Mouse (Mus musculus) embryonic facial prominence, embryonic 10.5 days (tissue): ENCODE measurements around the gene Kcnn4. TPM values are rescaled to one million over a fixed set of nuclear protein-coding genes. Genes with fewer than 3 reads are reported as not detected.
"Not testable (repeated sequence)": the region's sequence is repeated elsewhere in the genome, so short reads cannot be mapped to it uniquely, and the experiment has no call there.

Experiments used
- DNase-seq: peaks from one replicate; pipeline ENCODE4 v3.0.0-alpha.2; 2017; ENCODE audit warnings: low spot score
- H3K27ac ChIP-seq: fragments of 300-500 bp; sonication (generic); replicated peaks from 2 replicates; pipeline ENCODE4 v1.5.1; 2016; ENCODE audit warnings: mild to moderate bottlenecking
- H3K27me3 ChIP-seq: fragments of 300-500 bp; sonication (generic); replicated peaks from 2 replicates; pipeline ENCODE4 v1.6.1; 2016; ENCODE audit warnings: low read depth, mild to moderate bottlenecking; ENCODE audit not compliant: poor library complexity, severe bottlenecking
- H3K36me3 ChIP-seq: fragments of 300-500 bp; sonication (generic); replicated peaks from 2 replicates; pipeline ENCODE4 v1.6.1; 2016; ENCODE audit warnings: mild to moderate bottlenecking, moderate library complexity
- H3K4me1 ChIP-seq: fragments of 300-500 bp; sonication (generic); 2 replicates; pipeline ENCODE4 v1.6.1; 2016
- H3K4me3 ChIP-seq: fragments of 300-500 bp; sonication (generic); 2 replicates; pipeline ENCODE4 v1.5.1; 2016; ENCODE audit warnings: mild to moderate bottlenecking, moderate library complexity
- H3K9me3 ChIP-seq: fragments of 300-500 bp; sonication (generic); 2 replicates; pipeline ENCODE4 v1.6.1; 2016; ENCODE audit warnings: mild to moderate bottlenecking
- WGBS: fragments of 180-500 bp; shearing (Covaris S2); methylation state at CpG from one replicate; pipeline ENCODE4 v1.1.7; 2016; 5-methylcytosine and 5-hydroxymethylcytosine counted together
- polyA plus RNA-seq: library from polyadenylated mRNA; unstranded; fragments of >200 nt; fragmentation: Nextera tagmentation; extraction: Ambion mirVana; gene quantifications from 2 replicates; pipeline ENCODE4 v1.2.1, GENCODE M21; 2016

Gene Kcnn4
- polyA plus RNA-seq, 1 experiment from 2014 or later: 3.5 TPM

GRCm38 (mm10) chr7:24400082-24400452 is 30.0 kb downstream of the Kcnn4 start:
- WGBS: 22% methylated on average over 3 of the region's 3 CpGs
- Histone ChIP-seq H3K36me3 (peaks cover 41% of the 10 kb centered on the region), H3K27me3 (no peaks in the 10 kb centered on the region), H3K4me3 (peak overlapping the region; percentile 73), H3K4me1 (peaks cover 8% of the 10 kb centered on the region), H3K9me3 (peaks cover 10% of the 10 kb centered on the region; the same call in 1 of the 2 replicates), H3K27ac (peak overlapping the region; percentile 96)
- no peak for DNase-seq

DNA sequence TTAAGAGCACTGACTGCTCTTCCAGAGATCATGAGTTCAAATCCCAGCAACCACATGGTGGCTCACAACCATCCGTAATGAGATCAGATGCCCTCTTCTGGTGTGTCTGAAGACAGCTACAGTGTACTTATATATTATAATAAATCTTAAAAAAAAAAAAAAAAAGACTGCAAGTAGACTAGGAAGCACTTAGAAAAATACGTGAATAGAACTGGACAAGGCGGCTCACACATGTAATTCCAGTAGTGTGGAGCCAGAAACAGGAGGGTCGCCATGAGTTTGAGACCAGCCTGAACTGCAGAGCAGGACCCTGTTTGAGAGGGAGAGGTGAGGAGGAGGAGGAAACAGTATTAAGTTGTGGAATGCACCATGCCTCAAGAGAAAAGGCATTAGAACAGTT is 30.4 kb downstream of the Kcnn4 start:
- Histone ChIP-seq H3K9me3 (peaks cover 10% of the 10 kb centered on the region; the same call in 1 of the 2 replicates), H3K36me3 (peaks cover 45% of the 10 kb centered on the region), H3K4me3 (peak overlapping the region; percentile 73)
- not testable (repeated sequence) for DNase-seq, H3K27ac ChIP-seq, H3K27me3 ChIP-seq, H3K4me1 ChIP-seq
- WGBS: 91% methylated on average over 4 of the region's 4 CpGs

DNA sequence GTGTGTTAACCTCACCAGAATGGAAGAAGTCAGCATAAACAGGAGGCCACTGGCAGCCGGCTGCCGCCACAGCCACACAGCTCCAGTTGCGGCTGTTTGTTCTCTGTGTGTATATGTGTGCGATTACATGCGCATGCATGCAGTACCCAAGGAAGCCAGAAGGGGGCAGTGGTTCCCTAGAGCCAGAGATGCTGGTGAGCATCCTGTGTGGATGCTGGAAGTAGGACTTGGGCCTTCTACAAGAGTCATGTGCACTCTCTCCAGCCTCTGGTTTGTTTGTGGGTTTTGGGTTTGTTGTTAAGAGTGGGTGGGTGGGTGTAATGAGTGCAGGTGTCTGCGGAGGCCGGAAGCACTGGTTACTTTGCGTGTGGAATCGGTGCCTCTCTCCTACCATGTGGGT is 32.8 kb downstream of the Kcnn4 start:
- DNase-seq: no peak
- WGBS: 99% methylated on average over 9 of the region's 9 CpGs

DNA sequence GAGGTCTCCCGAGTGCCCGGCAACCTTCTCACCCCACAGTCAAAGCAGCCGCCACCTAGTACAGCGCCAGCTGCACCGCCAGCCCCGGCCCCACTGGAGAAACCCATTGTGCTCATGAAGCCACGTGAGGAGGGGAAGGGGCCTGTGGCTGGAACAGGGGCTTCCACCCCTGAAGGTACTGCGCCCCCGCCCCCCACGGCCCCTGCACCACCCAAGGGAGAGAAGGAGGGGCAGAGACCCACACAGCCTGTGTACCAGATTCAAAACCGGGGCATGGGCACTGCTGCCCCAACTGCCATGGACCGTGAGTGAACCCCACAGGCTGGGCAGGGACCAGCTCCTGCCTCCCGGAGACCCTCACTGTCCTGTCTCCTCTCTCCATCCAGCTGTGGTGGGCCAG is 35.6 kb downstream of the Kcnn4 start:
- WGBS: 93% methylated on average over 13 of the region's 13 CpGs
- no peak for DNase-seq
- Histone ChIP-seq H3K9me3 (peaks cover 5% of the 10 kb centered on the region; the same call in 1 of the 2 replicates), H3K4me1 (peaks cover 5% of the 10 kb centered on the region; the same call in 1 of the 2 replicates), H3K4me3 (no peak overlapping the region), H3K36me3 (peaks cover 84% of the 10 kb centered on the region), H3K27ac (no peak overlapping the region), H3K27me3 (no peaks in the 10 kb centered on the region)

More for the DNA sequence above, 32.8 kb downstream of the Kcnn4 start:
- H3K4me3 ChIP-seq: no peak overlapping the region
- H3K27ac ChIP-seq: no peak overlapping the region
- H3K9me3 ChIP-seq: peaks cover 10% of the 10 kb centered on the region; the same call in 1 of the 2 replicates
- H3K27me3 ChIP-seq: no peaks in the 10 kb centered on the region
- H3K4me1 ChIP-seq: peaks cover 8% of the 10 kb centered on the region
- peaks cover 65% of the 10 kb centered on the region for H3K36me3 ChIP-seq

GRCm38 (mm10) chr7:24406528-24407344 is 36.7 kb downstream of the Kcnn4 start:
- Histone ChIP-seq H3K27ac (no peak overlapping the region), H3K4me3 (no peak overlapping the region), H3K9me3 (peaks cover 5% of the 10 kb centered on the region; the same call in 1 of the 2 replicates), H3K27me3 (no peaks in the 10 kb centered on the region), H3K36me3 (peaks cover 77% of the 10 kb centered on the region), H3K4me1 (no peaks in the 10 kb centered on the region)
- WGBS: 56% methylated on average over 5 of the region's 5 CpGs
- DNase-seq: peak; percentile 71

GRCm38 (mm10) chr7:24408186-24408585 is 38.1 kb downstream of the Kcnn4 start:
- Histone ChIP-seq H3K9me3 (no peaks in the 10 kb centered on the region; the same call in 1 of the 2 replicates), H3K4me3 (no peak overlapping the region), H3K36me3 (peaks cover 74% of the 10 kb centered on the region), H3K4me1 (no peaks in the 10 kb centered on the region), H3K27me3 (no peaks in the 10 kb centered on the region), H3K27ac (no peak overlapping the region)
- DNase-seq: no peak
- WGBS: 91% methylated on average over 9 of the region's 9 CpGs

DNA sequence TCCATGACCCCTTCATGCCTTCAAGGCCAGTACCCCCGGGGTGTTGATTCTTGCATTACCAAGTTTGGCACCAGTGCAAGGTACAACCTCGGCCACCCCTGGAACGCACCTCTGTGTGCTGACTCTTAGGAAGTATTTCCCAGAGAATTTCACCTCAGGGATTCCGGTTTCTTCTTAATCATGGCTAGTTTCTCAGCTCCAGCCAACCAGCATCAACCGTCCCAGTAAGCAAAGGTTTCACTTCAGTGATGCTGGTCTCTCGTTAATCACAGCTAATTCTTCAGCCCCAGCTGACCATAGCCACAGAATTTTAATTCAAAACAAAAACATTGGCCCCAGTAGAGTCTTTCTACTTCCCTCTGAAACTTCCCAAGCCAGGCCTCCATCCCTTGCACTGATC is 40.1 kb downstream of the Kcnn4 start:
- no peaks in the 10 kb centered on the region for H3K4me1 ChIP-seq
- H3K9me3 ChIP-seq: no peaks in the 10 kb centered on the region; the same call in 1 of the 2 replicates
- 92% methylated on average over 6 of the region's 6 CpGs for WGBS
- no peak overlapping the region for H3K4me3 ChIP-seq
- H3K27ac ChIP-seq: no peak overlapping the region
- no peak for DNase-seq
- no peaks in the 10 kb centered on the region for H3K27me3 ChIP-seq
- H3K36me3 ChIP-seq: peaks cover 63% of the 10 kb centered on the region

GRCm38 (mm10) chr7:24410831-24411230 is 40.8 kb downstream of the Kcnn4 start:
- H3K27me3 ChIP-seq: no peaks in the 10 kb centered on the region
- H3K4me3 ChIP-seq: no peak overlapping the region
- 86% methylated on average over 3 of the region's 3 CpGs for WGBS
- H3K27ac ChIP-seq: no peak overlapping the region
- no peaks in the 10 kb centered on the region; the same call in 1 of the 2 replicates for H3K9me3 ChIP-seq
- H3K4me1 ChIP-seq: no peaks in the 10 kb centered on the region
- no peak for DNase-seq
- peaks cover 57% of the 10 kb centered on the region for H3K36me3 ChIP-seq

GRCm38 (mm10) chr7:24413630-24414029 is 43.6 kb downstream of the Kcnn4 start:
- H3K4me1 ChIP-seq: 0 out of 2 replicates have a peak, but pooled peaks cover 4% of the 10 kb centered on the region
- peaks cover 46% of the 10 kb centered on the region for H3K36me3 ChIP-seq
- H3K27me3 ChIP-seq: no peaks in the 10 kb centered on the region
- WGBS: 86% methylated on average over 3 of the region's 3 CpGs
- no peaks in the 10 kb centered on the region; the same call in 1 of the 2 replicates for H3K9me3 ChIP-seq
- no peak overlapping the region for H3K4me3 ChIP-seq
- no peak overlapping the region for H3K27ac ChIP-seq
- DNase-seq: no peak

- Histone ChIP-seq H3K4me1 (peaks cover 14% of the 10 kb centered on the region), H3K27ac (no peak overlapping the region), H3K36me3 (peaks cover 42% of the 10 kb centered on the region), H3K9me3 (no peaks in the 10 kb centered on the region; the same call in 1 of the 2 replicates), H3K27me3 (no peaks in the 10 kb centered on the region), H3K4me3 (no peak overlapping the region)
- no peak for DNase-seq
- whole genome bisulfite sequencing: 81% methylated on average over 7 of the region's 7 CpGs
Observed at GRCm38 (mm10) chr7:24415261-24415660, 45.2 kb downstream of the Kcnn4 start.

DNA sequence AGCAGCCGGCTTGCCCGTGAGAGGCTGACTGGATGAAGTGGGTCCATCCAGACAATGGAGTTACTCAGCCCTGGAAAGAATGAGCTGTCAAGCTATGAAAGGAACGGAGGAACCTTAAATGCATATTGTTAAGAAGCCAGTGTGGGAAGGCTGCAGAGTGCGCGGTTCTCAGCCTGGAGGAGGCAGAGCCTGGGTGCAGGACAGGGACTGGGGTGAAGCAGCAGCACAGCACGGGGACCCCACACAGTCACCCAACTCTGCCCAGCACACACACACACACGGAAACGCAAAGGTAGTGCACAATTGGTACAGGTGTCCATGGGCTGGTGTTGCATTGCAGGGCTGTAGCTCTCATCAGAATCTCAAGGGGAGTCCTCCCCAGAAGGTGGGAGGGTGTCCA is 49.5 kb downstream of the Kcnn4 start:
- no peaks in the 10 kb centered on the region for H3K27me3 ChIP-seq
- no peaks in the 10 kb centered on the region for H3K9me3 ChIP-seq
- peaks cover 18% of the 10 kb centered on the region for H3K4me1 ChIP-seq
- WGBS: 77% methylated on average over 8 of the region's 8 CpGs
- DNase-seq: no peak
- H3K27ac ChIP-seq: peak overlapping the region; percentile 19; the same call in 1 of the 2 replicates
- H3K36me3 ChIP-seq: peaks cover 59% of the 10 kb centered on the region
- H3K4me3 ChIP-seq: no peak overlapping the region

- Histone ChIP-seq H3K4me1 (peaks cover 18% of the 10 kb centered on the region), H3K4me3 (no peak overlapping the region), H3K9me3 (no peaks in the 10 kb centered on the region), H3K27ac (no peak overlapping the region; the same call in 1 of the 2 replicates), H3K27me3 (no peaks in the 10 kb centered on the region), H3K36me3 (peaks cover 50% of the 10 kb centered on the region)
- DNase-seq: no peak
- WGBS: 76% methylated on average over 7 of the region's 7 CpGs
Observed at GRCm38 (mm10) chr7:24421648-24422047, 51.6 kb downstream of the Kcnn4 start.

GRCm38 (mm10) chr7:24422251-24422650 is 52.2 kb downstream of the Kcnn4 start:
- DNase-seq: no peak
- Histone ChIP-seq H3K27me3 (no peaks in the 10 kb centered on the region), H3K4me3 (no peak overlapping the region), H3K4me1 (peaks cover 17% of the 10 kb centered on the region), H3K36me3 (peaks cover 44% of the 10 kb centered on the region), H3K27ac (no peak overlapping the region), H3K9me3 (no peaks in the 10 kb centered on the region)
- WGBS: 84% methylated on average over 8 of the region's 8 CpGs
